Mouse (Mus musculus): ENCODE data around the gene Snx10.

GRCm38 (mm10) chr6:51542147-51542546, 18.4 kb downstream of the Snx10 start:
- no peak for TF ChIP-seq POLR2A (IDR thresholded peaks at IDR 0.05; ENCODE audit: low read depth, low read length)
- TF ChIP-seq CTCF (conservative IDR thresholded peaks at IDR 0.05; ENCODE audit: insufficient read depth, insufficient read length, low read depth, low read length), result no peak

Data from kidney, adult 2 months (tissue).